ENCODE assay signal across 8 mouse cellular contexts in the genomic region with DNA sequence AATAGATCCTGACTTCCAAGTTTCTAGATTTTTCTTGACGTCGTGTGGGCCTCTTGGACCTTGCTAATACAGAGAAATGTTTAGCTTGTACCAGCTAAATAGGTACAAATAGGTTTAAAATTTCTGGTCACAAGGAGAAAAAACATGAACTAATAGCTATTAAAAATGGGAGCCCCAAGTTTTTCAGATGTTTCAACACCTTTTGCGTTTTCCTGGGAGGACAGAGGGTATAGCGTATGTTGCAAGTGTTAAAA. TPM values are rescaled to one million over a fixed set of nuclear protein-coding genes. Genes with fewer than 3 reads are reported as not detected.
DNase-seq lines count a peak whose midpoint lies in the region; ATAC-seq and TF ChIP-seq lines count a peak whose summit lies in the region.

No protein-coding gene starts in this region.

- peaks cover 7% of the 10 kb centered on the region for H3K4me1 ChIP-seq in embryonic facial prominence, embryonic 11.5 days (ENCODE audit: control insufficient read depth, insufficient read depth, low read length)
- H3K4me1 ChIP-seq in intestine, embryonic 14.5 days (replicated peaks; ENCODE audit: control insufficient read depth, insufficient read depth, low read length): peaks cover 34% of the 10 kb centered on the region

- H3K4me2 ChIP-seq in embryonic facial prominence, embryonic 11.5 days (ENCODE audit: low read depth, low read length): peak overlapping the region; percentile 91
- H3K4me2 ChIP-seq in intestine, embryonic 14.5 days (ENCODE audit: low read length): peak overlapping the region; percentile 99
- peak overlapping the region; percentile 100 for H3K4me2 ChIP-seq in myocyte (ENCODE audit: low read depth)

- no peaks in the 10 kb centered on the region for H3K27me3 ChIP-seq in embryonic facial prominence, embryonic 11.5 days (ENCODE audit: control insufficient read depth, insufficient read depth, low read length)
- no peaks in the 10 kb centered on the region for H3K27me3 ChIP-seq in intestine, embryonic 14.5 days (replicated peaks; ENCODE audit: control insufficient read depth, insufficient read depth, low read length)
- no peaks in the 10 kb centered on the region for H3K27me3 ChIP-seq in myocyte (ENCODE audit: control insufficient read depth, insufficient read depth, insufficient read length)

- H3K79me2 ChIP-seq in myocyte (ENCODE audit: control insufficient read depth, insufficient read depth): peaks cover 56% of the 10 kb centered on the region

- WGBS in embryonic facial prominence, embryonic 11.5 days: under 1% methylated on average over 4 of the region's 4 CpGs
- 0% methylated on average over 4 of the region's 4 CpGs for WGBS in intestine, embryonic 14.5 days

- H3K36me3 ChIP-seq in embryonic facial prominence, embryonic 11.5 days (replicated peaks; ENCODE audit: control insufficient read depth, insufficient read depth, low read depth, low read length): peaks cover 8% of the 10 kb centered on the region
- peaks cover 16% of the 10 kb centered on the region for H3K36me3 ChIP-seq in intestine, embryonic 14.5 days (ENCODE audit: control insufficient read depth, insufficient read depth, low read length)
- peaks cover 24% of the 10 kb centered on the region for H3K36me3 ChIP-seq in myocyte (ENCODE audit: control insufficient read depth, insufficient read depth)

- peak overlapping the region; percentile 93 for H3K9ac ChIP-seq in embryonic facial prominence, embryonic 11.5 days (replicated peaks; ENCODE audit: low read length)
- H3K9ac ChIP-seq in intestine, embryonic 14.5 days (ENCODE audit: low read length): peak overlapping the region; percentile 96

- no peak for TF ChIP-seq POLR2A in myocyte (IDR thresholded peaks at IDR 0.05; ENCODE audit: insufficient read length, low read depth)

- H3K9me3 ChIP-seq in embryonic facial prominence, embryonic 11.5 days (replicated peaks; ENCODE audit: control insufficient read depth, low read length): no peaks in the 10 kb centered on the region
- no peaks in the 10 kb centered on the region for H3K9me3 ChIP-seq in intestine, embryonic 14.5 days (ENCODE audit: control insufficient read depth, low read length)

- no peak for ATAC-seq in embryonic facial prominence, embryonic 11.5 days (replicated peaks; ENCODE audit: insufficient number of reproducible peaks, low FRiP score, low TSS enrichment, low read depth)
- no peak for ATAC-seq in intestine, embryonic 14.5 days (replicated peaks; ENCODE audit: low FRiP score, low TSS enrichment, low read depth)

- H3K27ac ChIP-seq in layer of hippocampus, adult 2 months: peak overlapping the region; percentile 100
- peak overlapping the region; percentile 98 for H3K27ac ChIP-seq in embryonic facial prominence, embryonic 11.5 days (replicated peaks; ENCODE audit: low read depth, low read length)
- peak overlapping the region; percentile 98 for H3K27ac ChIP-seq in intestine, embryonic 14.5 days (ENCODE audit: low read depth)

- DNase-seq in layer of hippocampus, adult 2 months (ENCODE audit: low spot score in 2 of 2): no peak
- DNase-seq in layer of hippocampus, adult 11-12 months (ENCODE audit: low spot score): no peak
- DNase-seq in embryonic facial prominence, embryonic 11.5 days (ENCODE audit: low spot score): no peak
- DNase-seq in intestine, embryonic 14.5 days (ENCODE audit: low spot score): no peak
- DNase-seq in adrenal gland, postnatal 36 days: no peak
- no peak for DNase-seq in adrenal gland, adult 8-10 months
- DNase-seq in layer of hippocampus, postnatal 10 days (ENCODE audit: low spot score in 2 of 2): no peak

- peak overlapping the region; percentile 97 for H3K4me3 ChIP-seq in layer of hippocampus, adult 2 months
- H3K4me3 ChIP-seq in embryonic facial prominence, embryonic 11.5 days (ENCODE audit: low read depth, low read length): peak overlapping the region; percentile 96
- peak overlapping the region; percentile 90 for H3K4me3 ChIP-seq in intestine, embryonic 14.5 days (ENCODE audit: low read depth, low read length)
- H3K4me3 ChIP-seq in myocyte: peak overlapping the region; percentile 100

- H3ac ChIP-seq in myocyte (ENCODE audit: control insufficient read depth, insufficient read length): peak overlapping the region; percentile 71

- no peak for TF ChIP-seq CTCF in layer of hippocampus, adult 2 months (conservative IDR thresholded peaks at IDR 0.05)

TF ChIP-seq in myocyte, 11 proteins besides CTCF, POLR2A, EP300 and RAD21:
- no peak for TF ChIP-seq SRF (IDR thresholded peaks at IDR 0.05; ENCODE audit: control insufficient read depth, insufficient read length, low read depth)
- no peak for TF ChIP-seq E2F4 (IDR thresholded peaks at IDR 0.05; ENCODE audit: insufficient read depth)
- no peak for TF ChIP-seq MAX (IDR thresholded peaks at IDR 0.05; ENCODE audit: low read depth)
- no peak for TF ChIP-seq MYOD1 (IDR thresholded peaks at IDR 0.05; ENCODE audit: control insufficient read depth in 1 of 3, insufficient read length in 2 of 3, low read depth in 2 of 3)

RNA-seq across cellular contexts. Expression of a gene that starts 31.5 kb away (rescaled TPM):
- total RNA-seq in layer of hippocampus, adult 2 months (2021): 10 to 100 TPM; 74.1 to 80.9 TPM
- 53.9 and 55.0 TPM in 2 replicates for polyA plus RNA-seq in embryonic facial prominence, embryonic 11.5 days (2014; fragmentation: Nextera tagmentation; extraction: Ambion mirVana)
- polyA plus RNA-seq in intestine, embryonic 14.5 days (2014; fragmentation: Nextera tagmentation; extraction: Ambion mirVana): 68.8 and 69.2 TPM in 2 replicates
- polyA plus RNA-seq in myocyte (2012; fragmentation: generic; extraction: Trizol): 73.5 TPM
- 100 to 1,000 TPM; 103 to 107 TPM for total RNA-seq in adrenal gland, postnatal 36 days (2021)
- 100 to 1,000 TPM; 112 to 147 (median 124) TPM for total RNA-seq in adrenal gland, adult 8-10 months (2022)
- total RNA-seq in layer of hippocampus, postnatal 10 days (2021): 10 to 100 TPM; 67.3 to 72.8 TPM
